Mouse (Mus musculus): Measurements from ENCODE around the gene Efcab12.

DNA sequence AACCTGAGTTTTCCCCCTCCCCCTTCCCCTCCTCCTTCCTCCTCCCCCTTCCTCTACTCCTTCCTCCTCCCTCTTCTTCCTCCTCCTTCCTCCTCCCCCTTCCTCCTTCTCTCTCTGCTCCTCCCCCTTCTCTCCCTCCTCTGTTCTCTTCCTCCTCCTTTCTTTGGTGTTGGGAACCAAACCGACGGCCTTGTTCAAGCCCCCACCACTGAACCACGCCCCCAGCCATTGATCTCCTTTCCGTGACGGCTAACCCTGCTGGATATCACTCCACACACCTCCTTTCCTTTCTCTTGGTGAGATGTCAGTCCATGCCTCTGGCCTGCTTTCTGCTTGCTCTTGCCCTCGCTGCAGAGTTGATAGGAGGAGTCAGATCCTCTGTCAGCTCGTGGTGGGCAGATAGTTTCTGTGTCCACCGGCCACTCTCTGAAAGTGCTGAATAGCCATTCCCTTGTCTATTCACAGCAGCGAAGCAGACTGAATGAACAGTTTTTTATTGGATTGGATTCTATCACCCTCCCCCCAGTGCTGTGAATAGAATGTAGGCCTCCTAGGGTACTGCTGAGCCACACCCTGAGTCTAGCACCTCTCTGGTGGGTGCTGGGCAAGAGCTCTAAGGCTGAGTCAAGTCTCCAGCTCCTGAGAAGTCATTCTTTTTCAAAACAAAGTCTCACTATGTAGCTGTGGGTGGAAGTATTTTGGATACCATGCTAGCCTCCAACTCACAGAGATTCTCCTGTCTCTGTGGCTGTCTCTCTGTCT, 76.0 kb downstream of the Efcab12 start, which contains the start of gene Tmem40:
- no peak for TF ChIP-seq EP300 (IDR thresholded peaks at IDR 0.05; ENCODE audit: low read depth in 1 of 2, low read length in 2 of 2)
- TF ChIP-seq GABPA (IDR thresholded peaks at IDR 0.05; ENCODE audit: low read depth, low read length) = no peak
- TF ChIP-seq MYC (IDR thresholded peaks at IDR 0.05; ENCODE audit: low read depth, low read length) = no peak
- TF ChIP-seq BHLHE40 (IDR thresholded peaks at IDR 0.05; ENCODE audit: borderline replicate concordance, low read depth, low read length) = no peak
- no peak for TF ChIP-seq USF1 (IDR thresholded peaks at IDR 0.05; ENCODE audit: low read depth, low read length)
- no peak for TF ChIP-seq MAFK (IDR thresholded peaks at IDR 0.05; ENCODE audit: borderline replicate concordance, low read depth, low read length)

Measured in MEL (cell line).